Mouse (Mus musculus): ENCODE measurements at regions not wholly inside any gene's neighbourhood (a gene's known extent, or its start where the extent isn't known, plus 50 kb on each side); places are given as distances from the start of the nearest gene placed in this dataset.

GRCm38 (mm10) chr10:43739181-43739580 lies 161.1 kb downstream of the Cd24a start:
- TF ChIP-seq CTCF (IDR thresholded peaks at IDR 0.05; ENCODE audit: insufficient read depth, low read depth, low read length): no peak
- TF ChIP-seq POLR2A (IDR thresholded peaks at IDR 0.05; ENCODE audit: insufficient read depth, low read depth, low read length): no peak
